Mouse (Mus musculus) kidney, postnatal 36 days (tissue): ENCODE data around the gene Cd209e.
"Not testable (repeated sequence)": the region's sequence is repeated elsewhere in the genome, so short reads cannot be mapped to it uniquely, and the experiment has no call there.

Source experiments
- DNase-seq, 2 experiments: peaks; one replicate each; pipeline ENCODE4 v3.0.0; 2021 to 2022; ENCODE audit warnings: mixed read lengths in 2 of 2

Cd209e gene

GRCm38 (mm10) chr8:3854209-3854608 lies at the start of gene Cd209e:
Cd209e (minus strand) TSS chr8:3854309.
- no peak for DNase-seq

- no peak for DNase-seq
These were observed 24.3 kb upstream of the Cd209e start, which contains the start of gene Cd209d for GRCm38 (mm10) chr8:3878455-3878854. Cd209d (minus strand) TSS chr8:3878555.

GRCm38 (mm10) chr8:3876121-3876520 lies 22.0 kb upstream of the Cd209e start:
- DNase-seq: no peak

GRCm38 (mm10) chr8:3862736-3863135 lies 8.6 kb upstream of the Cd209e start:
- DNase-seq: not testable (repeated sequence)

GRCm38 (mm10) chr8:3803091-3803490 lies 51.0 kb downstream of the Cd209e start:
- peak; percentile 42 to 44 for DNase-seq
